Mouse (Mus musculus) intestine, embryonic 14.5 days (tissue): ENCODE results near the gene Hipk4. TPM values are rescaled to one million over a fixed set of nuclear protein-coding genes. Genes with fewer than 3 reads are reported as not detected.

Experiments used
- ATAC-seq: fragments of 200-750 bp; cut with Nextera tagmentation; replicated peaks from 2 replicates; pipeline ENCODE4 v1.8.0; 2017; ENCODE audit warnings: low read depth, moderate number of reproducible peaks, moderate TSS enrichment, moderate library complexity; ENCODE audit not compliant: low FRiP score, low TSS enrichment
- DNase-seq: peaks from one replicate; pipeline ENCODE4 v3.0.0-alpha.2; 2018; ENCODE audit warnings: low spot score
- H3K27ac ChIP-seq: fragments of 300-500 bp; sonication (generic); 2 replicates; pipeline ENCODE4 v1.5.1; 2014; ENCODE audit warnings: low read depth, mild to moderate bottlenecking, control low read depth
- H3K27me3 ChIP-seq: fragments of 300-500 bp; sonication (generic); replicated peaks from 2 replicates; pipeline ENCODE4 v1.6.1; 2014; ENCODE audit warnings: low read length, control low read depth; ENCODE audit not compliant: control insufficient read depth, insufficient read depth
- H3K36me3 ChIP-seq: fragments of 300-500 bp; sonication (generic); 2 replicates; pipeline ENCODE4 v1.6.1; 2014; ENCODE audit warnings: low read length, control low read depth; ENCODE audit not compliant: control insufficient read depth, insufficient read depth
- H3K4me1 ChIP-seq: fragments of 300-500 bp; sonication (generic); replicated peaks from 2 replicates; pipeline ENCODE4 v1.6.1; 2014; ENCODE audit warnings: low read length, control low read depth, mixed read lengths; ENCODE audit not compliant: control insufficient read depth, insufficient read depth
- H3K4me2 ChIP-seq: fragments of 300-500 bp; sonication (generic); 2 replicates; pipeline ENCODE4 v1.6.1; 2014; ENCODE audit warnings: low read length
- H3K4me3 ChIP-seq: fragments of 300-500 bp; sonication (generic); 2 replicates; pipeline ENCODE4 v1.5.1; 2014; ENCODE audit warnings: low read depth, low read length, control low read depth, mixed read lengths
- H3K9ac ChIP-seq: fragments of 300-500 bp; sonication (generic); 2 replicates; pipeline ENCODE4 v1.6.1; 2014; ENCODE audit warnings: mild to moderate bottlenecking, low read length
- H3K9me3 ChIP-seq: fragments of 300-500 bp; sonication (generic); 2 replicates; pipeline ENCODE4 v1.6.1; 2016; ENCODE audit warnings: low read length, control low read depth; ENCODE audit not compliant: control insufficient read depth
- WGBS: fragments of 180-500 bp; shearing (Covaris S2); extraction: QIAGEN DNeasy Blood & Tissue Kit; methylation state at CpG from one replicate; pipeline ENCODE4 v1.1.7; 2014; 5-methylcytosine and 5-hydroxymethylcytosine counted together
- polyA plus RNA-seq: library from polyadenylated mRNA; unstranded; fragments of >200 nt; fragmentation: Nextera tagmentation; extraction: Ambion mirVana; gene quantifications from 2 replicates; pipeline ENCODE4 v1.2.1, GENCODE M21; 2014

Gene Hipk4
- polyA plus RNA-seq, 1 experiment from 2014 or later = 0.83 TPM

DNA sequence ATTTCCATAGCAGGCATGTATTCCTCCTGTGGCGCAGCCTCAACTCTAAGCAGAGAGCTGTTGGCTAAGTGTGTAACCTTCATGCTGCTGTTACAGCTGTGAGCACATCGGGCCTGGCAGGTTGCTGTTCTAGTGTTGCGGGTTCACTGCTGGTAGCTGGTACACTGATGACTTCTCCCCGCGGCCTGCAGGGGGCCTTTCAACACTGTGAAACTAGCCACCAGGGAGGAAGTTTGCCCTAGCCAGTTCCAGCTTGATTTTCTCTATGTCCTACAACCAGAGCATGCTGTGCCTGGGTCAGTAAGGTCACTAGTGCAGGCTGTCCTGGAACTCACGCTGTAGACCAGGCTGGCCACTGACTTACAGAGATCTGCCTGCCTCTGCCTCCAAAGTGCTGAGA lies 53.8 kb downstream of the Hipk4 start:
- 70% methylated on average over 6 of the region's 6 CpGs for WGBS
- H3K4me3 ChIP-seq = no peak overlapping the region
- ATAC-seq = no peak
- no peak overlapping the region for H3K4me2 ChIP-seq
- H3K4me1 ChIP-seq = no peaks in the 10 kb centered on the region
- no peaks in the 10 kb centered on the region for H3K27me3 ChIP-seq
- no peak for DNase-seq
- peaks cover 89% of the 10 kb centered on the region for H3K36me3 ChIP-seq
- H3K9ac ChIP-seq = no peak overlapping the region
- H3K9me3 ChIP-seq = no peaks in the 10 kb centered on the region
- no peak overlapping the region for H3K27ac ChIP-seq

DNA sequence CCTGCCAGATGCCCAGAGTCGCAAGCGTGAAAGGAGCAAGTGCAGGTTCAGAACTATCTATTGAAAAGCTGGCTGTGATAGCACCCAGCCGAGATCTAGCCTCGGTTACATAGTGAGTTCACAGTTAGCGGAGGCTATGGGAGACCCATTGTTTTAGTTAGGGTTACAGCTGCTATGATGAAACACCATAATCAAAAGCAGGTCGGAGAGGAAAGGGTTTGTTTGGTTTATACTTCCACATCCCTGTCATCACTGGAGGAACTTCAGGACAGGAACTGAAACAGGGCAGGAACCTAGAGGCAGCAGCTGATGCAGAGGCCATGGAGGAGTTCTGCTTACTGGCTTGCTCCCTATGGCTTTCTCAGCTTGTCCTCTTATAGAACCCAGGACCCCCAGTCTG lies 54.5 kb downstream of the Hipk4 start:
- H3K9ac ChIP-seq = no peak overlapping the region
- no peak for ATAC-seq
- H3K36me3 ChIP-seq = peaks cover 89% of the 10 kb centered on the region

DNA sequence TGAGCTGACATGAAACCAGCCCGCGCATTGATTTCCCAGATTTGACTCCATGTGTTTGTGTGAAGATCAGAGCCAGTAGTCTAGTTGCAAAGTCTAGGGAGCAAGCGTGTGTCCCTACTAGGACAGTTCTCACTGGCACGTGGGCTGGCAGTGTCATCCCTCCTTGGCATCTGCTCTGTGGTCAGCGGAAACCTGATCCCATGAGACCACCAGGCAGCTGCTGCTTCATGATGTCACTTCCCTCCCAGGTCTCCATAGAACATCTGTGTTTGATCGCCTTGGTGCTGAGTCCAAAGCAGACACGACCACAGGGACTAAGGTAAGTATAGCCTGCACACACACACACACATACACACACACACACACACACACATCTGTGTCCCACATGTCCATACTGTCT lies 55.4 kb downstream of the Hipk4 start:
- Histone ChIP-seq H3K4me1 (no peaks in the 10 kb centered on the region), H3K9ac (no peak overlapping the region), H3K4me3 (no peak overlapping the region), H3K9me3 (no peaks in the 10 kb centered on the region), H3K27me3 (no peaks in the 10 kb centered on the region), H3K27ac (no peak overlapping the region), H3K36me3 (peaks cover 88% of the 10 kb centered on the region), H3K4me2 (no peak overlapping the region)
- no peak for ATAC-seq
- no peak for DNase-seq
- WGBS = 89% methylated on average over 7 of the region's 7 CpGs

More for the DNA sequence above, 54.5 kb downstream of the Hipk4 start:
- H3K27ac ChIP-seq = no peak overlapping the region
- no peak overlapping the region for H3K4me2 ChIP-seq
- H3K4me3 ChIP-seq = no peak overlapping the region
- H3K9me3 ChIP-seq = no peaks in the 10 kb centered on the region
- H3K4me1 ChIP-seq = no peaks in the 10 kb centered on the region
- no peaks in the 10 kb centered on the region for H3K27me3 ChIP-seq
- DNase-seq = no peak
- 79% methylated on average over 6 of the region's 6 CpGs for WGBS

DNA sequence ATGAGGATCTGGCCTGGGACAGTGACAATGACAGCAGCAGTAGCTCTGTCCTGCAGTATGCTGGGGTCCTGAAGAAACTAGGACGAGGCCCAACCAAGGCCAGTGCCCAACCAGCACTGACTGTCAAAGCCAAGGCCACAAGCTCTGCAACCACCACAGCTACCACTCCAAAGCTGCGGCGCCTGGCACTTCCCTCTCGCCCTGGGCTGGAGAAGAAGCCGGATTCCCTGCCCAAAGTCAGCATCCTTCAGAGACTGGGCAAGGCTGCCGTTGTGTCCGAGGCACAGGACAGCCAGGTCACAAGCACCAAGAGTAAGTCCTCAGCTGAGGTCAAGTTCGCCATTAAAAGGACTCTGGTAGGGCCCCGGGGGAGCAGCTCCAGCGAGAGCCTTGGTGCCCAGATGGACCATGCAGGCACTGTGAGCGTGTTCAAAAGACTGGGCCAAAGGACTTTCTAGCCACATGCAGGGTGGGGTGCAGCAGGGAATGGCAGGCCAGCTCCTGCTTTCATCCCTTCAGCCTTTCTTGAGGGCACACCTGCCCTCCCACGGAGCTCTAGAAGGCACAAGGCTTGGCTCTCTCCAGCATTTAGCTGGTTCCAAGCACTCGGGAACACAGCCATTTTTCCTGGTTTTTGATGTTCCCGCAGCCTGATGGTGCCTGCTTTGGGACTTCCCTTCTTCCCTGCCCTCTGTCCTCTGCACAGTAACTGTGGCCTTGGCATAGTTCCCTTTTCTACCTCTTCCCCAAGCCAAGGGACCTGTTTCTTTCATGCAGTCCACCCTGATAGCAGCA lies 57.5 kb downstream of the Hipk4 start:
- Histone ChIP-seq H3K4me2 (no peak overlapping the region), H3K4me3 (no peak overlapping the region), H3K9me3 (no peaks in the 10 kb centered on the region), H3K36me3 (peaks cover 82% of the 10 kb centered on the region), H3K27ac (no peak overlapping the region), H3K27me3 (no peaks in the 10 kb centered on the region), H3K9ac (no peak overlapping the region), H3K4me1 (no peaks in the 10 kb centered on the region)
- DNase-seq = no peak
- no peak for ATAC-seq
- WGBS = 90% methylated on average over 14 of the region's 14 CpGs

Other genes with a start within 250 kb of the Hipk4 start
- gene Ltbp4, start 185.6 kb upstream of the Hipk4 start, polyA plus RNA-seq = 97.9 and 110 TPM in 2 replicates
- gene Shkbp1, start 167.2 kb upstream of the Hipk4 start, polyA plus RNA-seq = 39.8 and 40.0 TPM in 2 replicates
- gene Gm20479, start 165.8 kb upstream of the Hipk4 start, polyA plus RNA-seq = 0.50 and 1.2 TPM in 2 replicates
- 0.34 and 0.48 TPM in 2 replicates for gene Sptbn4, start 75.6 kb upstream of the Hipk4 start, polyA plus RNA-seq
- 52.3 and 54.0 TPM in 2 replicates for gene Blvrb, start 75.3 kb upstream of the Hipk4 start, polyA plus RNA-seq
- gene Sertad3, start 49.5 kb upstream of the Hipk4 start, polyA plus RNA-seq = 25.2 and 29.0 TPM in 2 replicates
- 33.9 and 38.4 TPM in 2 replicates for gene Sertad1, start 36.4 kb upstream of the Hipk4 start, polyA plus RNA-seq
- gene Prx, start 23.9 kb upstream of the Hipk4 start, polyA plus RNA-seq = 1.5 and 1.6 TPM in 2 replicates
- 58.5 and 66.6 TPM in 2 replicates for gene Pld3, start 30.0 kb downstream of the Hipk4 start, polyA plus RNA-seq
- gene 2310022A10Rik, start 30.0 kb downstream of the Hipk4 start, polyA plus RNA-seq = 20.8 and 23.6 TPM in 2 replicates
- 83.4 and 90.5 TPM in 2 replicates for gene Akt2, start 68.3 kb downstream of the Hipk4 start, polyA plus RNA-seq
- 3.2 and 3.3 TPM in 2 replicates for gene Ttc9b, start 130.6 kb downstream of the Hipk4 start, polyA plus RNA-seq
- gene Map3k10, start 151.3 kb downstream of the Hipk4 start, polyA plus RNA-seq = 6.3 and 7.0 TPM in 2 replicates
- 2.5 and 3.4 TPM in 2 replicates for gene Zfp607b, start 166.1 kb downstream of the Hipk4 start, polyA plus RNA-seq
- gene Zfp60, start 208.1 kb downstream of the Hipk4 start, polyA plus RNA-seq = 28.5 and 32.2 TPM in 2 replicates